Mouse (Mus musculus): ENCODE measurements at regions not wholly inside any gene's neighbourhood (a gene's known extent, or its start where the extent isn't known, plus 50 kb on each side); places are given as distances from the start of the nearest gene placed in this dataset.

GRCm38 (mm10) chr12:8447612-8448011 is 52.2 kb downstream of the Rhob start:
- Histone ChIP-seq H3K36me3 (ENCODE audit: control insufficient read depth, insufficient read depth, low read length) (no peaks in the 10 kb centered on the region), H3K9me3 (ENCODE audit: control insufficient read depth, low read length) (no peaks in the 10 kb centered on the region), H3K4me2 (replicated peaks; ENCODE audit: low read depth) (no peak overlapping the region), H3K9ac (ENCODE audit: low read length) (no peak overlapping the region), H3K27ac (replicated peaks) (no peak overlapping the region), H3K4me1 (replicated peaks; ENCODE audit: control insufficient read depth, insufficient read depth) (0 out of 2 replicates have a peak, but pooled peaks cover 5% of the 10 kb centered on the region), H3K4me3 (ENCODE audit: low read depth, low read length) (no peak overlapping the region), H3K27me3 (ENCODE audit: control insufficient read depth, insufficient read depth, low read length) (no peaks in the 10 kb centered on the region)
- DNase-seq (ENCODE audit: low spot score), result no peak
- TF ChIP-seq CTCF (IDR thresholded peaks at IDR 0.05; ENCODE audit: low read depth), result no peak
- TF ChIP-seq EP300 (optimal IDR thresholded peaks at IDR 0.05), result no peak
- ATAC-seq (ENCODE audit: low FRiP score, low TSS enrichment), result no peak
- WGBS, result 77% methylated on average over 9 of the region's 9 CpGs

GRCm38 (mm10) chr12:8447025-8447424 is 52.8 kb downstream of the Rhob start:
- Histone ChIP-seq H3K9ac (ENCODE audit: low read length) (no peak overlapping the region), H3K4me3 (ENCODE audit: low read depth, low read length) (no peak overlapping the region), H3K27ac (replicated peaks) (no peak overlapping the region), H3K36me3 (ENCODE audit: control insufficient read depth, insufficient read depth, low read length) (no peaks in the 10 kb centered on the region), H3K9me3 (ENCODE audit: control insufficient read depth, low read length) (no peaks in the 10 kb centered on the region), H3K4me1 (replicated peaks; ENCODE audit: control insufficient read depth, insufficient read depth) (0 out of 2 replicates have a peak, but pooled peaks cover 5% of the 10 kb centered on the region), H3K27me3 (ENCODE audit: control insufficient read depth, insufficient read depth, low read length) (no peaks in the 10 kb centered on the region), H3K4me2 (replicated peaks; ENCODE audit: low read depth) (no peak overlapping the region)
- TF ChIP-seq CTCF (IDR thresholded peaks at IDR 0.05; ENCODE audit: low read depth) (no peak), EP300 (optimal IDR thresholded peaks at IDR 0.05) (no peak)
- WGBS, result 41% methylated on average over 7 of the region's 7 CpGs
- no peak for ATAC-seq (ENCODE audit: low FRiP score, low TSS enrichment)
- no peak for DNase-seq (ENCODE audit: low spot score)

- no peak for TF ChIP-seq EP300 (optimal IDR thresholded peaks at IDR 0.05)
- no peak for TF ChIP-seq CTCF (IDR thresholded peaks at IDR 0.05; ENCODE audit: low read depth)
- Histone ChIP-seq H3K4me3 (ENCODE audit: low read depth, low read length) (no peak overlapping the region), H3K36me3 (ENCODE audit: control insufficient read depth, insufficient read depth, low read length) (no peaks in the 10 kb centered on the region), H3K27ac (replicated peaks) (no peak overlapping the region), H3K4me2 (replicated peaks; ENCODE audit: low read depth) (no peak overlapping the region), H3K9me3 (ENCODE audit: control insufficient read depth, low read length) (no peaks in the 10 kb centered on the region), H3K4me1 (replicated peaks; ENCODE audit: control insufficient read depth, insufficient read depth) (0 out of 2 replicates have a peak, but pooled peaks cover 2% of the 10 kb centered on the region), H3K9ac (ENCODE audit: low read length) (no peak overlapping the region), H3K27me3 (ENCODE audit: control insufficient read depth, insufficient read depth, low read length) (no peaks in the 10 kb centered on the region)
- DNase-seq (ENCODE audit: low spot score) (no peak), ATAC-seq (ENCODE audit: low FRiP score, low TSS enrichment) (no peak)
- WGBS, result 70% methylated on average over 13 of the region's 13 CpGs
These were observed 54.6 kb downstream of the Rhob start for GRCm38 (mm10) chr12:8444975-8445853.

GRCm38 (mm10) chr12:8443917-8444453 is 55.8 kb downstream of the Rhob start:
- 72% methylated on average over 4 of the region's 4 CpGs for WGBS
- TF ChIP-seq EP300 (optimal IDR thresholded peaks at IDR 0.05) (no peak), CTCF (IDR thresholded peaks at IDR 0.05; ENCODE audit: low read depth) (no peak)
- H3K27ac ChIP-seq (replicated peaks), result no peak overlapping the region

GRCm38 (mm10) chr12:8443253-8443661 is 56.6 kb downstream of the Rhob start:
- Histone ChIP-seq H3K9ac (ENCODE audit: low read length) (no peak overlapping the region), H3K4me1 (replicated peaks; ENCODE audit: control insufficient read depth, insufficient read depth) (0 out of 2 replicates have a peak, but pooled peaks cover 2% of the 10 kb centered on the region), H3K9me3 (ENCODE audit: control insufficient read depth, low read length) (no peaks in the 10 kb centered on the region), H3K4me3 (ENCODE audit: low read depth, low read length) (no peak overlapping the region), H3K4me2 (replicated peaks; ENCODE audit: low read depth) (no peak overlapping the region), H3K36me3 (ENCODE audit: control insufficient read depth, insufficient read depth, low read length) (no peaks in the 10 kb centered on the region), H3K27ac (replicated peaks) (no peak overlapping the region), H3K27me3 (ENCODE audit: control insufficient read depth, insufficient read depth, low read length) (no peaks in the 10 kb centered on the region)
- WGBS, result 68% methylated on average over 4 of the region's 4 CpGs
- TF ChIP-seq CTCF (IDR thresholded peaks at IDR 0.05; ENCODE audit: low read depth) (no peak), EP300 (optimal IDR thresholded peaks at IDR 0.05) (no peak)
- ATAC-seq (ENCODE audit: low FRiP score, low TSS enrichment), result no peak
- DNase-seq (ENCODE audit: low spot score), result no peak

More at GRCm38 (mm10) chr12:8443917-8444453, 55.8 kb downstream of the Rhob start:
- H3K4me2 ChIP-seq (replicated peaks; ENCODE audit: low read depth), result no peak overlapping the region
- H3K9me3 ChIP-seq (ENCODE audit: control insufficient read depth, low read length), result no peaks in the 10 kb centered on the region
- H3K9ac ChIP-seq (ENCODE audit: low read length), result no peak overlapping the region
- no peaks in the 10 kb centered on the region for H3K36me3 ChIP-seq (ENCODE audit: control insufficient read depth, insufficient read depth, low read length)
- DNase-seq (ENCODE audit: low spot score) (no peak), ATAC-seq (ENCODE audit: low FRiP score, low TSS enrichment) (no peak)
- no peak overlapping the region for H3K4me3 ChIP-seq (ENCODE audit: low read depth, low read length)
- H3K4me1 ChIP-seq (replicated peaks; ENCODE audit: control insufficient read depth, insufficient read depth), result 0 out of 2 replicates have a peak, but pooled peaks cover 2% of the 10 kb centered on the region
- H3K27me3 ChIP-seq (ENCODE audit: control insufficient read depth, insufficient read depth, low read length), result no peaks in the 10 kb centered on the region

- Histone ChIP-seq H3K27ac (replicated peaks) (no peak overlapping the region), H3K9me3 (ENCODE audit: control insufficient read depth, low read length) (no peaks in the 10 kb centered on the region), H3K9ac (ENCODE audit: low read length) (no peak overlapping the region), H3K27me3 (ENCODE audit: control insufficient read depth, insufficient read depth, low read length) (no peaks in the 10 kb centered on the region), H3K4me2 (replicated peaks; ENCODE audit: low read depth) (no peak overlapping the region), H3K4me3 (ENCODE audit: low read depth, low read length) (no peak overlapping the region), H3K4me1 (replicated peaks; ENCODE audit: control insufficient read depth, insufficient read depth) (0 out of 2 replicates have a peak, but pooled peaks cover 4% of the 10 kb centered on the region), H3K36me3 (ENCODE audit: control insufficient read depth, insufficient read depth, low read length) (no peaks in the 10 kb centered on the region)
- 92% methylated on average over 4 of the region's 4 CpGs for WGBS
- DNase-seq (ENCODE audit: low spot score) (no peak), ATAC-seq (ENCODE audit: low FRiP score, low TSS enrichment) (no peak)
- TF ChIP-seq CTCF (IDR thresholded peaks at IDR 0.05; ENCODE audit: low read depth), result no peak
- no peak for TF ChIP-seq EP300 (optimal IDR thresholded peaks at IDR 0.05)
These were observed 58.5 kb downstream of the Rhob start for GRCm38 (mm10) chr12:8441275-8441674.

Measured in stomach, postnatal 0 days (tissue).